Mouse (Mus musculus) NIH3T3 (cell line): Measurements from ENCODE around the gene Rps16.

Experiments used
- DNase-seq: peaks from one replicate; pipeline ENCODE4 v3.0.0-alpha.2; 2012; ENCODE audit warnings: low read depth

Rps16 gene

DNA sequence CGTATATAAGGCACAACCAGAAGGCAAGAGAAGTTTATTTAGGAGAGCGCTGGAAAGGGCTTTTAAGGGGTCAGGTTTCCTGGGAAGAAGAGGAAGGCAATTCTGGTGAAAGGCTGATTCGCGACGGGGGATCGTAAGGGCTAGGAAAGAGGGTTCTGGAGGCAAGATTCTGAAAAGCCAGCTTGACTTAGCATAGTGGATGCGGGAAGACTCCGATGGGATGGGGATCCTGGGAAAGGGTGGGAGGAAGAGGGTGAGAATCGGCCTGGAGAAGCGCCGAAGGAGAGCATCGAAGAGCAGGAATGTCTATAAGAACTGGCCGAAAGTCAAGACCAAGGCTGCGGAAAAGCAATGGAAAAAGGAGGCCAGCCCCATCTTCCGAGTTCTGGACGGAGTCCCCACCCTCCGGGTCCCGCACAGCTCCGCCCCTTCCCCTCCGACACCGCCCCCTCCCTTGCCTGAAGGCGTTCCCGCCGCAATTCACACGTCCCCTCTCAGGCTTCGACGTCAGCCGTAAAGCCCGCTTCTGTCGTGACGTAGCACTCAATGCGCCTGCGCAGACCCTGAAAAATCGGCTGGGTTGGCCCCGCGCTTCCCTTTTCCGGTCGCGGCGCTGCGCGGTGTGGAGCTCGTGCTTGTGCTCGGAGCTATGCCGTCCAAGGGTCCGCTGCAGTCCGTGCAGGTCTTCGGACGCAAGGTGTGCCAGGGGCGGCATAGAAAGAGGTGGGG lies at the start of gene Rps16:
Gene Rps16 (plus strand): TSS at position 498 of the 729 bp plus-strand sequence.
- peak; percentile 99 for DNase-seq

DNA sequence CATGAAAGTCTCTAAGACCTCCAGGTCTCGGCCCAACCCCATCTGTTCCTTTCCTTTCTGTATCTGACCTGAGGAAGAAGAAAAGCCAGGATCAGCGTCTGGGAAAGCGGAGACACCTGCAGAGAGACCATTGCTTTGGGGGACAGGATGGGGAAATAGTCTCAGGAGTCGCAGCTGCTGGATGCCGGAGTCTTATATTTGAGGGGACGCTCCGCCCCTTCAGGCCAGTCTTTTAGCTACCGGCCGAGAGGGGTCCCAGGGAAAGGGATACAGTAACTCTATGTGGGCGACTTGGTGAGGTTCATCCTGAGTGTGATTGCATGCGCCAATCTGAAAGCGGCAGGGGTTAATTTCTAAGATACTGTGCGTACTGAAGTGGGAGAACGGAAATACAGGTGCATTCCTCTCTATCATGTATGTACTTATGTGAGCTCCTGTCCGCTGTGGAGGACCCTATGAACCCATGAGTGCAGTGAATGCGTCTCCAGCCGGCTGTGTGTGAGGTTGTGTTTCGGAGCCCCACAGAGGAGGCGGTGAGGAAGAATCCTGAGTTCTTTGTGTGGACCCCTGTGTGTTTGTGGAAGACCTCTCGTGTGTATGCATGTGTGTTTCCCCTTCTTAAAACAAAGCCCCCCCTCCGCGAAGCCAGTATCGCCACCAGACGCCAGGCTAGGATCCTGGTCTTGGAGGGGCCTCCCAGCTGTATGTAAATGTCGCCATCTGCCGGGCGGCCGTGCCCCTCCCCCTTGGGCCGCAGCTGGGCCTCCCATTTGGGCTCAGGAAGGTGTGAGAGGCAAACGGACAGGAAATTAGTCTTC lies 48.6 kb upstream of the Rps16 start, which contains the start of gene Dll3:
Gene Dll3 (minus strand): TSS at position 623 of the 818 bp plus-strand sequence.
- DNase-seq, result peak; percentile 79

DNA sequence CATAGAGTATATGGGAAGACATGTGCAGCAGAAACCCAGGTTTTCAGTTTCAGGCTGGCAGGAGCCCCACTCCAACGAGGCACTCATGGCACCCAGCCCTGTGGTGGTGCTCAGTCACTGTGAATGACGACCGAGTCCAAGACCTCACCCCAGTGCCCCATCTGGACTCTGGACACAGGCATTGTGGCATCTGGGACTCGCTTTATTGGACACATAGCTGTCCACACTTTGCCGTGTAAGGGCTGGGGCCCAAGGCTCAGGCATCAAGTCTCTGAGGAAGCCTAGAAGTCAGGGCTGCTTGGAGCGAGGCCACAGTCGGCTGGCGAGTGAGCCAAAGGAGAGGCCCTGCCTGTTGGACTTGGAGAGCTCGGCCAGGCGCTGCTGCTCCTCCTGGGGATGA lies 44.8 kb upstream of the Rps16 start:
- DNase-seq, result no peak

DNA sequence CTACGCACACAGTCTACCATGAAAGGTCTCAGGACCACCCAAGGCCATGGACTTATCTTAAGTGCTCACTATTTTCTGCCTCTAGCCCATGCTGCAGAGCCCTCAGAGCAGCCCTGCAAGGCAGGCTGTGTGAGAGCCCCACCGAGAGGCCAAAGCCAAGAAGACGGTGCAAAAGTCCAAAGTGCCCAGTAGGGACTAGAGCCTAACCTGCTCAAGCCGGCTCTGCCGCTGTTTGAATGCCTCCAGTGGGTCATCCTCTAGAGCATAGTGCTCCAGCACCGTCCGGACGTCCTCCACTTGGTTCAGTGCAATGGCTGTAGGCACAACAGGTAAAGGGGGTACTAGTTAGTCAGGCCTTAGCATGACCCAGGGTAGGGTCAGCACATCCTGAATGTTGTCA lies 44.2 kb upstream of the Rps16 start:
- DNase-seq, result no peak

DNA sequence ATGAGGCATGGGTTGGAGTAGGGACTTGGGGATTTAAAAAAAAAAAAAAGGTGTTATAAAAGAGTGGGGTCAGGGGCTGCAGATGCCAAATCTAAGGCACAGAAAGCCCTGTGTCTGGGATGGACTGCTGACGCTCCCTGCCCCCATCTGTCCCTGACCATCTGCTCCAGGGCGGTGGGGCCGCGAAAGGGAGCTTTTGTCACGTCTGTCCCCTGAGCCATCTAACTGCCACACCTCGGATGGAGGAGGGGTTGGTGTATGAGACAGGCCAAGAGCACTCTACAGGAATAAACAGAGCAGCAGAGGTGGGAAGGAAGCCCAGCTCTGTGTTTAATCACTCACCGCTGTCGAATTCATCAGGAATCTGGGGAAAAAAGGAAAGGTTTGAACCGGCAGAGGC lies 40.7 kb upstream of the Rps16 start:
- no peak for DNase-seq

DNA sequence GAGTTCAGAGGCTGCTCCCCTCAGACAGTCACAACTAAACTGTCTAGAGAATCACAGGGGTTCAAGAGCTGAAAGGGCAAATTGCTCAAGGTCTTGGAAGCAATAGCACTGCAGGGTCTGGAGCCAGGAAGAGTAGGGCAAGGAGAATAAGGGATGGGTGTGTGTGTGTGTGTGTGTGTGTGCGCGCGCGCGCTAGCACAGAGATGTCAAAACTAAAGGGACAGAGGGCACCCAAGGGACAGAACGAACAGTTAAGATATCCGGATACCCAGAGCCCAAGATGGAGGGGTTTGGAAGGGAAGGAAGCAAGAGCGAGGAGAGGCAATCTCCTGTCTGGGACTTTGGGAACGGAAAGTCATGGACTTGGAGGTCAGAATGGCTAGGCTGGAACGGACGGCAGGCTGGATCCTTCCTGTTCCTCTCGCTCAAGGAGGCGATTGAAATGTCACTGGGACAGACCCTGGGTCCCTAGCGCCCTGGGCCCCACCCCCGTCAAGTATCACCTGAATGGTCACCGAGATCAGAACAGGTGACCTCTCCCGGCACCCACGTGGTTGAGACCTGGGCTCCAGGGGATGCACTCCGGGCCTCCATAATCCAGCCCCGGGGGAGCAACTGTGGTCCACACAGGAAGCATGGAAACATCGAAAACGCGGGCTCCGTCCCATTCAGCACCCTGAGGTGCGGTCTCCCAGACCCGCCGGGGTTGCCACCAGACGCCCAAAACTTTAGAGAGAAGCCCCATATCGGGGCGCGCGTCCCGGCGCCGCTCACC lies 39.1 kb upstream of the Rps16 start:
- peak; percentile 22 for DNase-seq

DNA sequence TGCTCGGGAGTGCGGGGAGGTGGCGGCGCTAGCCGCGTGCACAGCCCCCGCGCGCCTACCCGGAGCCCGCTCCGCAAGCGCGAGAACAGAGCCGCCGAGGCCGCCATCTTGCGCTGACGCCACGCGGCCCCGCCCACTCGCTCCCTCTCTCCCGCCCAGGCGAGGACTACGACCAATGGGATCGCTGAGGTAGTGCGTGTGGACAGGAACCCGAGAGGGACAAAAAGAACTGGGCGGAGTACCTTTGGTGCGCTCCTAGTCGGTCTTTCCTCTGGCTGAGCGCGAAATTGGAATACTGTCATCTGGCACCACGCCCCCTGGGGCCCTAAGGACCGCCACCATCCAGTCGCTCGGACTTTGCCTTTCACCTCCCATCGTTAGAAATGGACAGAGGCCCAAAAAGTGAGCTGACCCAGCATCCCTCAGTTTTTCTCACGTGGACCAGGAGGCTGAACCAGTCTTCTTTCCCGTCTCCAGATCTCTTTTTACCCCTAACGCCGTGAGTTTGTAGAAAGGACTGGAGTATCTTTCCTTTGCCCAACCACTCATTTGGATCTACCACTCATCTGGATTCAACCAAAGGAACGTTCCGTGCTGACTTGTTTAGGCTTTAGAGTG lies 38.4 kb upstream of the Rps16 start, which contains the start of gene Timm50:
Gene Timm50 (minus strand): TSS at position 147 of the 618 bp plus-strand sequence.
- peak; percentile 97 for DNase-seq

DNA sequence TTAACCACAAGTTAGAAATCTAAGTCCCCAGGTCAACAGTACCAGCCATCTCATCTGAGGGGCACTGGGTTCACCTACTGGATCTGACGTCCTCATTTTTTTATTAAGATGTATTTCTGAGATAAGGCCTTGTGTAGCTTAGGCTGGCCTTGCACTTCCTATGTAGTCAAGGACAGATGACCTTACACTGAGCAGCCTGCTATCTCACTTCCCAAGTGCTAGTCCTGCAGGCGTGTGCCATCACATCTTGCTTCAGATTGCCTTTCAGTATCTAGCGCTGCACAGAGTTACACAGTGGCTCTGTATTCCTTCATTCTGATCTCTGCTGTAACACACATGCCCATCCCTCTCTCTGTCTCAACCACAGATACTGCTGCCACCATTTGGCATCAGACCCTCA lies 32.4 kb upstream of the Rps16 start:
- DNase-seq, result no peak

DNA sequence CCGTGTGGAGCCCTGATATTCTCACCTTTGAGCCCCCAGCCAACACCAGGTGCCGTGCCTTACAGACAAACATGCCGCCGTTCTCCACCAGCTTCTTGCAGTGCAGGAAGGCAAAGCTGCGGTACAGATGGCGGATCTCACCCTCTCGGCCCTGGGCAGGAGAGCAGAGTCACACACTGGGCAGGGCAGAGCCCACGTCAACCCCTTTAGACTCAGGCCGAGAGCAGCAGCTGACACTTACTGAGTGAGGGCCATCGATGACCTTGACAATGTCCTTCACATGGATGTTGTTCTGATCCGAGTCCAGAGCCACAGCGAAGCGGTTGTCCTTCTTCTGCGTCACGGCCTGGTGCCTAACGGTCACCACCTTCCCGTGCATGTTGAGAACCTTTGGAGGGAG lies 31.7 kb upstream of the Rps16 start:
- DNase-seq, result no peak

DNA sequence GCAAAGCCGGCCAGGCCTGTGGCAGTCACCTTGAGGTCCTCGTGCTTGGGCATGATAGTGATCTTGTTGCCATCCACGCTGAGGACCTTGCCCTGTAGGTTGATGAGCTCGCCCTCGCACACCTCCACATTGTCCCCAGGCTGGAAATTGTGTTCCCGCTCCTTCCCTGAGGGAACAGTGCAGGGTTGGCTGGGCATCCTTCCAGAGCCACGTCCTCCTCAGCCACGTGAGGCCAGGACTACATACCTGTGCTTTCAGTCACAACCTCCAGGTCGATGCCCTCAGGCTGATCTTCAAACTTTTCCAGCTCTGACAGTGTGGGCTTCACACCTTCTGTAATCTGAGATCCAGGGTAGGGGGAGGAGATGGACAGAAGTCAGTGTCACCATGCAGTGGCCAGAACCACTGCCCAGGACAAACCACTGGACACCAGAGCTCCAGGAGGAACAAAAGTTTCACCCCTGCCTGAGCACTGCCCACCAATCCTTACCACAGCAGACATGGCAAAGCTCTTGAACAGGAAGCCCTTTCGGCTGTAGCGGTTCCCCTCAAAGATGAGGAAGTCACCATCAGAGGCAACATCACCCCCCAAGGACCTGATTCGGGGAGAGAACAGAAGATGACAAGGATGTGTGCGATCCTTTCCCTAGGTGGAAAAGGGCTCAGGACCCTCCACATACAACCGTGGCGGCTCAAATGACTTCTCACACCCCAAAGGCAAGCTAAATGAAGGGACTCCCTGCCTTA lies 28.3 kb upstream of the Rps16 start:
- no peak for DNase-seq

DNA sequence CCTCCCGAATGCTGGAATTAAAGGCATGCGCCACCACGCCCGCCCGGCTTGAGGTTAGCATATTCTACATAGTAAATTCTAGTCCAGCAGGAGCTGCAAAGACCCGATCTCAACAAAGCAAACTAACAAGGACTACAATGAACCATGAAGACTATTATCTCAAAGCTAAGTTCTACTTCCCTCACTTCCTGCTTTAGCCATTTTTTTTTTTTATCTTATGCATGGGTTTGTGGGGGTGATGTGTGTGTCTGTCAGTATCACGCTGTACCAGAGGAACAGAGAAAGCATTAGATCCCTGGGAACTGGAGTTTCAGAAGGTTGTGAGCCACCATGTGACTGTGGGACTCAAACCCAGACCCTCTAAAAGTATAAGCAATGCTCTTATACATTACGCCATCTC lies 25.2 kb upstream of the Rps16 start:
- no peak for DNase-seq

DNA sequence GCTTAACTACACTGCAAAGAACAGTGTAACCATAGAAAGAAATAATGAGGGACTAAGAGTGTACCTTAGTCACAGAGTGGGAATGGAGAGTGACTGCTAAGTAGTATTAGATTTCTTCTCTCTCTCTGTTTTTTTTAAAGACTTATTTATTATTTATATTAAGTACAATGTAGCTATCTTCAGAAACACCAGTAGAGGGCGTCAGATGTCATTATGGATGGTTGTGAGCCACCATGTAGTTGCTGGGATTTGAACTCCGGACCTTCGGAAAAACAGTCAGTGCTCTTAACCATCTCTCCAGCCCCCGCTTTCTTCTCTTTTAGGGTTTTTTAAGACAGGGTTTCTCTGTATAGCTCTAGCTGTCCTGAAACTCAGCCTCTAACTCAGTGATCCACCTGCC lies 24.0 kb upstream of the Rps16 start:
- DNase-seq, result peak; percentile 29

DNA sequence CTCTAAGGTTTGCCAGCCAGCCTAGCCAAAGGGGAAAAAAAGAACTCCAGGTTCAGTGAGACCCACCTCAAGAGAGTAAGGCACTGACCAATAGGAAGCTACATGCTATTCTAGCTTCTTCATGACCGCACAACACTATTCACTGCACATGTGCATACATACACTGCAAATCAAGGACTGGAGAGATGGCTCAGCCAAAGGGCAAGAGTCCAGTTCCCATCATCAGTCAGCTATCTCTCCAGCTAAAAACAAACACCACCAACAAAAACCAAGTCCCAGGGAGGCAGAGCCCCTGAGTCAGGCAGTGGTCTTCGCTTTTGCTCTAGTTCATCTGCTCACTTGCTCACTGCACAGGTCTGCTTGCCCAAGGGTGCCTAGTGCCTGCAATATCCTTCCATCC lies 22.2 kb upstream of the Rps16 start:
- DNase-seq, result no peak

DNA sequence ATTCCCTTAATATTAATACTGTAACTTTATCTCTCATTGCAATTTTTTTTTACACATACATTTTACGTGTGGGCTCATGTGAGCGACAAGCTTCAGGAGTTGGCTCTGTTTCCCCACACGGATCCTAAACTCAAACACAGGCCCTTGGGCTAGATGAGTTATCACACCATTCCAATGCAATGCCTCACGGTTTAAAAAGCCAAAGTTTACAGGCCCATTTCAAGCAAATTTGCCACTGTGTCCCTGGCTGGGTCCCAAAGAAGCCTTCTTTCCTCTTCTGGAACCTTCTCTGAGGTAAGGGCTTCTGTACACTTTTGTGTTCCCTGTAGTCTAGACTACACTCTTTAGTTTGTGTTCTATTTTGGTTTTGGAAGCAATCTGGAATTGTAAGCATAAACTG lies 15.9 kb upstream of the Rps16 start:
- peak; percentile 77 for DNase-seq

DNA sequence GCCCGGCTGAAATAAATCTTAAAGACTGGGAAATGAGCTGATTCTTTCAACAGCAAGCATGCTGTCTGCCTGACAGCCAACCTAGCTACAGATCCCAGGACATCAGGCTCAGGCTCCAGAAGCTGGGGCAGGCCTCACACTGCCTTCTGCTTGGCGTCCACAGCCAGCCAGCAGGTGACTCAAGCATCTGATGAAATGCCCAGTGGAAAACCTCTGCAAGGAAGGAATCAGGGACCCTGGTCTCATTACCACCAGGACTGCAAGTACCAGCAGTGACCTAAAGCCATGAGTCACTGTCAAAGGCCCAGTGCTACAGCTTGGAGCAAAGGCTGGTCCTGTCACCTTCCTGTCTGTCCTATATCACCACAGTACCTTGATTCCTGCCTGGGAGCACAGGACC lies 15.0 kb upstream of the Rps16 start:
- no peak for DNase-seq

DNA sequence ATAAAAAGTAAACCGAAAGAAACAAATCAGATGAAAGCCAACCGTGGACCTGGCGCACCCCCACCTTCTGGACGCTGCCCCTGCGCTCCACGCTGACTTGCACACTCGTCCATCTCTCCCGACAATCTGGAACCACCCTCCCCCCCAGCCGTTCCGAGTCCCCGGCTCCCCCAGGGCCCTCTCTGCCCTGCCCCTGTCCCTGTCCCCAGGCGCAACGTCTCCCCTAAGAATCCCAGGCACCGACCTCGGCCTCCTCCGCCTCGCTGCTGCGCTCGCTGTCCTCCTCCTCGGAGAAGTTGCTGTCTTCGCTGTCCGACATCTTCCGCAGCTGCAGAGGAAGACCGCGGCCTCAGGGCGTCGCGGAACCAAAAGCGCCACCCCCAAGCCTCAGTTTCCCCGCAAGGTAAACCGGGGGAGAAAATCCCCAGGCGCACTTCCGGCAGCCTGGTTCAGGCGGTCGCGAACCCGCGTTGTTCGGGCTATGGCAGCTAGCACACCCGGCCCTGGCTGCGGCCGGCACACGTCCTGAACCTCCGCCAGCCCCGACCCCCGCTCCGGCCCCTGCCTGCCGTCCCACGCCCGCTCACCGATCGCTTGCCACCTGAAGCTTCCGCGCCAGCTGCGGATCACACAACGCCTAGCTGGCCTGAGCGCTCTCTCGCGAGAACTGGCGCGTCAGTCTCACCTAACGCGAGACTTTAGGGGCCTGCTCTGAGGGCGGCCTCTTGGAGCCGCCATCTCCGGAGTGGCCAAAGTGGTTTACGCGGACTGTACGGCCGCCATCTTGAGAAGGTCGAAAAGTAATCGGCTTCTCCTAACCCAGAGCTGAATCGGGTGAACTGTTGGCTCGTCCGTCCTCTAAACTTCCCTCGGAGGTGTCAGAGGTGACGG lies 12.1 kb upstream of the Rps16 start, which contains the start of gene Supt5:
Gene Supt5 (minus strand): TSS at position 639 of the 891 bp plus-strand sequence.
- peak; percentile 99 for DNase-seq

DNA sequence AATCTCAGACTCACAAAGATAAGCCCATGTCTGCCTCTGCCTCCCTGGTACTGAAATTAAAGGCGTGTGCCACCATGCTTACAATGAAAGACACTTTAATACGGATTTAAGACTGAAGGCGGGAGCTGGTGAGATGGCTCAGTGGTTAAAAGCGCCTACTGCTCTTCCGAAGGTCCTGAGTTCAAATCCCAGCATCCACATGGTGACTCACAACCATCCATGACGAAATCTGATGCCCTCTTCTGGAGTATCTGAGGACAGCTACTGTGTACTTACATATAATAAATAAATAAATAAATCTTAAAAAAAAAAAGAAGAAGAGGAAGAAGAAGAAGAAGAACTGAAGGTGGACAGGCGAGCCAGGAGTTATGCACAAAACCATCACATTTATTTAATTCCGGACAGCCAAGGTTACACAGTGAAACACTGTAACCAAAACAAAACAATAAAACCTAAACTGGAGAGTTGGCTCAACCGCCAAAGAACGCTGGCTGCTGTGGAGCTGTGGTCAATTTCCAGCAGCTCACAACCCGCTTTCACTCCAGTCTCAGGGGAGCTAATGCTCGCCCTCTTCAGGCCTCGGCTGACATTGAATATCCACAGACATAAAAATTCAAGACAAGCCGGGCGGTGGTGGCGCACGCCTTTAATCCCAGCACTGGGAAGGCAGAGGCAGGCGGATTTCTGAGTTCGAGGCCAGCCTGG lies 11.1 kb upstream of the Rps16 start:
- peak; percentile 73 for DNase-seq

DNA sequence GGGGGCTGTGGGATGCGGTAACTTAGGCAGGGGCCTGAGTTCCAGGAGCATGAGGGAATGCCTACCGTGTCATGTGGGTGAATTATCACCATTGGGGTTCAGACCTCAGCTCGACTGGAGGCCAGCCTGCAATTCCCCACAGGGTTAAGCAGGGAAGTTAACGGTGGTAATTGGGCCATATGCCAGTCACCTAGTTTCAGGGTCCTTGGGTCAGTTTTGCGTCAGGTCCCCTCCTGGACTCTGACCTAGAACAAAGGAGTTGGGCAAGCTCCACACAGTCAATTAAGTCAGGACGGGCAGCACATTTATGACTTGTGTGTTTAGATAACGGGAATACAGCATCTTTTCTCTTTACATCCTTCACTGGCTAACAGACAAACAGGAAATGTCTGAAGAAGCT lies 9.1 kb upstream of the Rps16 start:
- DNase-seq, result no peak

DNA sequence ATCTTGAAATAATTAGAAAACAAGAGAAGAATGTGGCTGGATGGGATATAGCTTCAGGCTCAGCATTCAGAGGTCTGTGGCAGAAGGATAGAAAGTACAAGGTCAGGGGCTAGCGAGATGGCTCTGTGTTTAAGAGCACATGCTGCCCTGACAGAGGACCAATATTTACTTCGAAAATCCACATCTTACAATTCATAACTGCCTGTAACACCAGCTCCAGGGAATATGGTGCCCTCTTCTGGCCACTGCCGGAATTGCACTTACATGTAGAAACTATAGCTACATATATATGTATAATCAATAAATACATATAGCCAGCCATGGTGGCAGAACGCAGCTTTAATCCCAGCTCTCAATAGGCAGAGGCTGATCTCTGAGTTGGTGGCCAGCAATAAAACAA lies 5.8 kb upstream of the Rps16 start:
- peak; percentile 90 for DNase-seq

DNA sequence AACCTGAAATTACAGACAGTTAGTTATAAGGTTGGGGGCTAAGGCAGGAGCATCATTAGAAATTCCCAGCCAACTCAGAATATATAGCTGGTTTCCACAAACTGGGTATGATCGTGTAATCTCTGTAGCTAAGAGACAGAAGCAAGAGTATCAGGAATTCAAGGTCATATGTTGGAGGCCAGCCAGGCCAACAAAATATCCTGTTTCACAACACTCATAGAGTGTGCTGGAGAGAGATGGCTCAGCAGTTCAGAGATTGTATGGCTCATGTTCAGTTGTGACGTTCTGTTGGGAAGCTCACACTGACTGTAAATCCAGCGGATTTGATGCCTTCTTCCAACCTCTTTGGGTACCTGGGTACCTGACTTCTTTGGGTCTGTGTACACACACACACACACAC lies 2.7 kb upstream of the Rps16 start:
- DNase-seq, result peak; percentile 92
